Comparison of ENCODE assay signal across 8 mouse cellular contexts in the genomic region with DNA sequence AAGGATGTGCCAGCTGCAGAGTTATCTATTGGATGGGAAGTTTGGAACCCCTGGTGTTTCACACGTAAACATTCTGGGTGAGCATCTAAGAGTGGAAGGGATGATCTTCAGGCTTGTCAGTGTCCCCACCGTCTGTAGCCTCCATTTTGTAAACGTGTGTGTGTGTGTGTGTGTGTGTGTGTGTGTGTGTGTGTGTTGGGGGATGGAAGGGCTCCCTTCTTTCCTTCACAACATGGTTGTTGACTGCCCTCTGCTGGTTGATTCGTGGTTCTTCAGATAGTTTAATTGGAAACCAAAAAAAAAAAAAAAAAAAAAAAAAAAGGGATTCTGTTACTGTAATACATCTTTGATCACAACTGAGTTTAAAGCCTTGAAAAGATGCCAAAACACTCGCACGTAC. TPM values are rescaled to one million over a fixed set of nuclear protein-coding genes. Genes with fewer than 3 reads are reported as not detected.
A peak's percentile ranks its signal among the peaks of the same experiment; 100 is the strongest.
DNase-seq lines count a peak whose midpoint lies in the region; ATAC-seq and TF ChIP-seq lines count a peak whose summit lies in the region.

No protein-coding gene starts in this region.

- H3K9ac ChIP-seq in embryonic facial prominence, embryonic 14.5 days (ENCODE audit: low read depth, low read length) = peak overlapping the region; percentile 38; the same call in 1 of the 2 replicates
- peak overlapping the region; percentile 13; the same call in 1 of the 2 replicates for H3K9ac ChIP-seq in heart, embryonic 11.5 days (ENCODE audit: low read depth, low read length)
- H3K9ac ChIP-seq in kidney, embryonic 16.5 days (replicated peaks; ENCODE audit: low read length) = peak overlapping the region; percentile 52
- H3K9ac ChIP-seq in liver, embryonic 13.5 days = 0 out of 2 replicates have a peak overlapping the region, but pooled peaks have one; percentile 3
- no peak overlapping the region for H3K9ac ChIP-seq in stomach, postnatal 0 days (ENCODE audit: low read length)

- no peaks in the 10 kb centered on the region for H3K9me3 ChIP-seq in embryonic facial prominence, embryonic 14.5 days (ENCODE audit: control insufficient read depth, low read length)
- no peaks in the 10 kb centered on the region for H3K9me3 ChIP-seq in heart, embryonic 11.5 days (replicated peaks; ENCODE audit: control insufficient read depth, low read length)
- no peaks in the 10 kb centered on the region for H3K9me3 ChIP-seq in kidney, embryonic 16.5 days (ENCODE audit: low read length)
- H3K9me3 ChIP-seq in liver, embryonic 13.5 days (replicated peaks) = no peaks in the 10 kb centered on the region
- H3K9me3 ChIP-seq in stomach, postnatal 0 days (ENCODE audit: control insufficient read depth, low read length) = no peaks in the 10 kb centered on the region

- no peaks in the 10 kb centered on the region for H3K27me3 ChIP-seq in embryonic facial prominence, embryonic 14.5 days (replicated peaks; ENCODE audit: control insufficient read depth, insufficient read depth, low read length)
- H3K27me3 ChIP-seq in heart, embryonic 11.5 days (ENCODE audit: control insufficient read depth, insufficient read depth, low read length) = no peaks in the 10 kb centered on the region
- no peaks in the 10 kb centered on the region for H3K27me3 ChIP-seq in kidney, embryonic 16.5 days (ENCODE audit: insufficient read depth, low read length)
- H3K27me3 ChIP-seq in liver, embryonic 13.5 days = no peaks in the 10 kb centered on the region
- H3K27me3 ChIP-seq in stomach, postnatal 0 days (ENCODE audit: control insufficient read depth, insufficient read depth, low read length) = no peaks in the 10 kb centered on the region

- no peak for TF ChIP-seq EP300 in stomach, postnatal 0 days (optimal IDR thresholded peaks at IDR 0.05)

- DNase-seq in CD4-positive, CD25-positive, alpha-beta regulatory T cell, adult 2 months (ENCODE audit: low read depth, low spot score) = peak; percentile 90
- peak; percentile 60 to 78 for DNase-seq in adrenal gland, postnatal 36 days
- peak; percentile 94 for DNase-seq in embryonic facial prominence, embryonic 14.5 days (ENCODE audit: low spot score)
- DNase-seq in liver, embryonic 13.5 days = peak; percentile 44
- DNase-seq in natural killer cell, adult 2 months (ENCODE audit: low spot score in 2 of 2) = peak; percentile 73 to 81
- peak; percentile 74 for DNase-seq in stomach, postnatal 0 days (ENCODE audit: low spot score)

- peak overlapping the region; percentile 18 for H3K4me3 ChIP-seq in embryonic facial prominence, embryonic 14.5 days (ENCODE audit: low read depth, low read length)
- no peak overlapping the region for H3K4me3 ChIP-seq in heart, embryonic 11.5 days (ENCODE audit: low read depth, low read length)
- H3K4me3 ChIP-seq in kidney, embryonic 16.5 days (ENCODE audit: low read length) = peak overlapping the region; percentile 9; the same call in 1 of the 2 replicates
- H3K4me3 ChIP-seq in liver, embryonic 13.5 days (replicated peaks) = no peak overlapping the region
- no peak overlapping the region for H3K4me3 ChIP-seq in stomach, postnatal 0 days (ENCODE audit: low read depth, low read length)

- no peaks in the 10 kb centered on the region for H3K36me3 ChIP-seq in embryonic facial prominence, embryonic 14.5 days (ENCODE audit: control insufficient read depth, insufficient read depth, low read length)
- no peaks in the 10 kb centered on the region for H3K36me3 ChIP-seq in heart, embryonic 11.5 days (ENCODE audit: control insufficient read depth, insufficient read depth, low read length)
- H3K36me3 ChIP-seq in kidney, embryonic 16.5 days (ENCODE audit: insufficient read depth, low read length) = no peaks in the 10 kb centered on the region
- H3K36me3 ChIP-seq in liver, embryonic 13.5 days = no peaks in the 10 kb centered on the region
- no peaks in the 10 kb centered on the region for H3K36me3 ChIP-seq in stomach, postnatal 0 days (ENCODE audit: control insufficient read depth, insufficient read depth, low read length)

- peak; percentile 82 for TF ChIP-seq CTCF in stomach, postnatal 0 days (IDR thresholded peaks at IDR 0.05; ENCODE audit: low read depth)

- 6% methylated on average over 6 of the region's 6 CpGs for WGBS in embryonic facial prominence, embryonic 14.5 days
- 2% methylated on average over 6 of the region's 6 CpGs for WGBS in heart, embryonic 11.5 days (ENCODE audit: insufficient replicate concordance)
- WGBS in kidney, embryonic 16.5 days = 3% methylated on average over 6 of the region's 6 CpGs
- WGBS in liver, embryonic 13.5 days (ENCODE audit: insufficient replicate concordance) = 4% methylated on average over 6 of the region's 6 CpGs
- 2% methylated on average over 6 of the region's 6 CpGs for WGBS in stomach, postnatal 0 days

- no peak overlapping the region for H3K27ac ChIP-seq in embryonic facial prominence, embryonic 14.5 days (replicated peaks; ENCODE audit: low read depth, low read length)
- H3K27ac ChIP-seq in heart, embryonic 11.5 days (ENCODE audit: low read depth, low read length) = no peak overlapping the region
- H3K27ac ChIP-seq in kidney, embryonic 16.5 days (ENCODE audit: low read length) = no peak overlapping the region
- no peak overlapping the region for H3K27ac ChIP-seq in liver, embryonic 13.5 days
- no peak overlapping the region for H3K27ac ChIP-seq in stomach, postnatal 0 days (replicated peaks)

- H3K4me1 ChIP-seq in embryonic facial prominence, embryonic 14.5 days (ENCODE audit: control insufficient read depth, insufficient read depth, low read length) = peaks cover 2% of the 10 kb centered on the region; the same call in 1 of the 2 replicates
- H3K4me1 ChIP-seq in heart, embryonic 11.5 days (ENCODE audit: control insufficient read depth, insufficient read depth, low read length) = peaks cover 2% of the 10 kb centered on the region; the same call in 1 of the 2 replicates
- peaks cover 7% of the 10 kb centered on the region; the same call in 1 of the 2 replicates for H3K4me1 ChIP-seq in kidney, embryonic 16.5 days (ENCODE audit: insufficient read depth, low read length)
- peaks cover 35% of the 10 kb centered on the region for H3K4me1 ChIP-seq in liver, embryonic 13.5 days (replicated peaks)
- 0 out of 2 replicates have a peak, but pooled peaks cover 2% of the 10 kb centered on the region for H3K4me1 ChIP-seq in stomach, postnatal 0 days (replicated peaks; ENCODE audit: control insufficient read depth, insufficient read depth)

- H3K4me2 ChIP-seq in embryonic facial prominence, embryonic 14.5 days (ENCODE audit: low read depth, low read length) = peak overlapping the region; percentile 42
- H3K4me2 ChIP-seq in heart, embryonic 11.5 days = peak overlapping the region; percentile 45
- H3K4me2 ChIP-seq in kidney, embryonic 16.5 days (replicated peaks; ENCODE audit: low read depth, low read length) = peak overlapping the region; percentile 43
- peak overlapping the region; percentile 41; the same call in 1 of the 2 replicates for H3K4me2 ChIP-seq in liver, embryonic 13.5 days
- H3K4me2 ChIP-seq in stomach, postnatal 0 days (replicated peaks; ENCODE audit: low read depth) = no peak overlapping the region

- no peak for ATAC-seq in embryonic facial prominence, embryonic 14.5 days (ENCODE audit: low read depth)
- no peak for ATAC-seq in heart, embryonic 11.5 days (replicated peaks; ENCODE audit: insufficient number of reproducible peaks, low FRiP score, low TSS enrichment)
- ATAC-seq in kidney, embryonic 16.5 days (ENCODE audit: low FRiP score, low TSS enrichment) = no peak
- no peak for ATAC-seq in liver, embryonic 13.5 days (ENCODE audit: low read depth)
- no peak for ATAC-seq in stomach, postnatal 0 days (ENCODE audit: low FRiP score, low TSS enrichment)

RNA-seq across cellular contexts. Expression of a gene that starts 3.8 kb away (rescaled TPM):
- 100 to 1,000 TPM in 1 of 2 experiments, 10 to 100 TPM in 1; 97.5 to 104 TPM for total RNA-seq in adrenal gland, postnatal 36 days (2021)
- polyA plus RNA-seq in embryonic facial prominence, embryonic 14.5 days (2014; fragmentation: Nextera tagmentation; extraction: Ambion mirVana) = 84.1 and 91.4 TPM in 2 replicates
- 70.8 and 82.8 TPM in 2 replicates for polyA plus RNA-seq in heart, embryonic 11.5 days (2014; fragmentation: Nextera tagmentation; extraction: Ambion mirVana)
- polyA plus RNA-seq in kidney, embryonic 16.5 days (2015; fragmentation: Nextera tagmentation; extraction: Ambion mirVana) = 64.5 and 75.9 TPM in 2 replicates
- polyA plus RNA-seq in liver, embryonic 13.5 days (2015; fragmentation: Nextera tagmentation; extraction: Ambion mirVana) = 18.5 and 30.1 TPM in 2 replicates
- 21.4 and 26.6 TPM in 2 replicates for polyA plus RNA-seq in stomach, postnatal 0 days (2015; fragmentation: Nextera tagmentation; extraction: Ambion mirVana)

RNA-seq across cellular contexts. Expression of a gene that starts 38.7 kb away (rescaled TPM):
- total RNA-seq in adrenal gland, postnatal 36 days (2021) = 100 to 1,000 TPM; 812 to 946 TPM
- 1,095 and 1,174 TPM in 2 replicates for polyA plus RNA-seq in embryonic facial prominence, embryonic 14.5 days (2014; fragmentation: Nextera tagmentation; extraction: Ambion mirVana)
- 1,242 and 1,345 TPM in 2 replicates for polyA plus RNA-seq in heart, embryonic 11.5 days (2014; fragmentation: Nextera tagmentation; extraction: Ambion mirVana)
- 1,255 and 1,413 TPM in 2 replicates for polyA plus RNA-seq in kidney, embryonic 16.5 days (2015; fragmentation: Nextera tagmentation; extraction: Ambion mirVana)
- 498 and 524 TPM in 2 replicates for polyA plus RNA-seq in liver, embryonic 13.5 days (2015; fragmentation: Nextera tagmentation; extraction: Ambion mirVana)
- 2,935 and 3,187 TPM in 2 replicates for polyA plus RNA-seq in stomach, postnatal 0 days (2015; fragmentation: Nextera tagmentation; extraction: Ambion mirVana)

RNA-seq across cellular contexts. Expression of a gene that starts 43.2 kb away (rescaled TPM):
- 1 to 10 TPM; 5.6 to 6.1 TPM for total RNA-seq in adrenal gland, postnatal 36 days (2021)
- 5.6 and 6.8 TPM in 2 replicates for polyA plus RNA-seq in embryonic facial prominence, embryonic 14.5 days (2014; fragmentation: Nextera tagmentation; extraction: Ambion mirVana)
- polyA plus RNA-seq in heart, embryonic 11.5 days (2014; fragmentation: Nextera tagmentation; extraction: Ambion mirVana) = 3.3 and 5.4 TPM in 2 replicates
- polyA plus RNA-seq in kidney, embryonic 16.5 days (2015; fragmentation: Nextera tagmentation; extraction: Ambion mirVana) = 4.2 and 5.7 TPM in 2 replicates
- polyA plus RNA-seq in liver, embryonic 13.5 days (2015; fragmentation: Nextera tagmentation; extraction: Ambion mirVana) = 1.2 and 1.3 TPM in 2 replicates
- 2.2 and 2.6 TPM in 2 replicates for polyA plus RNA-seq in stomach, postnatal 0 days (2015; fragmentation: Nextera tagmentation; extraction: Ambion mirVana)

RNA-seq across cellular contexts. Expression of a gene that starts 43.8 kb away (rescaled TPM):
- 10 to 100 TPM; 44.4 to 45.9 TPM for total RNA-seq in adrenal gland, postnatal 36 days (2021)
- polyA plus RNA-seq in embryonic facial prominence, embryonic 14.5 days (2014; fragmentation: Nextera tagmentation; extraction: Ambion mirVana) = 35.2 and 36.1 TPM in 2 replicates
- 24.5 and 24.8 TPM in 2 replicates for polyA plus RNA-seq in heart, embryonic 11.5 days (2014; fragmentation: Nextera tagmentation; extraction: Ambion mirVana)
- 52.5 and 52.6 TPM in 2 replicates for polyA plus RNA-seq in kidney, embryonic 16.5 days (2015; fragmentation: Nextera tagmentation; extraction: Ambion mirVana)
- 9.0 and 10.7 TPM in 2 replicates for polyA plus RNA-seq in liver, embryonic 13.5 days (2015; fragmentation: Nextera tagmentation; extraction: Ambion mirVana)
- 18.9 and 20.1 TPM in 2 replicates for polyA plus RNA-seq in stomach, postnatal 0 days (2015; fragmentation: Nextera tagmentation; extraction: Ambion mirVana)

RNA-seq across cellular contexts. Expression of a gene that starts 44.0 kb away (rescaled TPM):
- total RNA-seq in adrenal gland, postnatal 36 days (2021) = 10 to 100 TPM; 71.4 to 73.6 TPM
- 61.9 and 63.3 TPM in 2 replicates for polyA plus RNA-seq in embryonic facial prominence, embryonic 14.5 days (2014; fragmentation: Nextera tagmentation; extraction: Ambion mirVana)
- 61.6 and 70.8 TPM in 2 replicates for polyA plus RNA-seq in heart, embryonic 11.5 days (2014; fragmentation: Nextera tagmentation; extraction: Ambion mirVana)
- polyA plus RNA-seq in kidney, embryonic 16.5 days (2015; fragmentation: Nextera tagmentation; extraction: Ambion mirVana) = 81.7 and 94.8 TPM in 2 replicates
- polyA plus RNA-seq in liver, embryonic 13.5 days (2015; fragmentation: Nextera tagmentation; extraction: Ambion mirVana) = 57.3 and 64.4 TPM in 2 replicates
- 53.5 and 54.4 TPM in 2 replicates for polyA plus RNA-seq in stomach, postnatal 0 days (2015; fragmentation: Nextera tagmentation; extraction: Ambion mirVana)

Comparison
In these comparisons a context has a peak if more than half of its experiments do, and no peak if none do; other contexts are left out.
1. DNase-seq: peak in every context shown above with its lines; median percentile 94 in embryonic facial prominence, embryonic 14.5 days; 90 in CD4-positive, CD25-positive, alpha-beta regulatory T cell, adult 2 months; 77 in natural killer cell, adult 2 months; 74 in stomach, postnatal 0 days; 69 in adrenal gland, postnatal 36 days; 44 in liver, embryonic 13.5 days.
2. H3K4me3 ChIP-seq: peak in embryonic facial prominence, embryonic 14.5 days (single experiment) and kidney, embryonic 16.5 days (single experiment); none in heart, embryonic 11.5 days (single experiment), liver, embryonic 13.5 days (single experiment) and stomach, postnatal 0 days (single experiment).